Mouse (Mus musculus): ENCODE data around the gene Gpr183. TPM values are rescaled to one million over a fixed set of nuclear protein-coding genes. Genes with fewer than 3 reads are reported as not detected.

Gpr183 gene
- polyA plus RNA-seq, 1 experiment from 2014 or later = 1.3 TPM

- Histone ChIP-seq H3K9ac (no peak overlapping the region), H3K27ac (no peak overlapping the region), H3K4me3 (no peak overlapping the region), H3K36me3 (ENCODE audit: poor library complexity, severe bottlenecking) (no peaks in the 10 kb centered on the region), H3K9me3 (replicated peaks) (no peaks in the 10 kb centered on the region), H3K4me2 (no peak overlapping the region), H3K27me3 (no peaks in the 10 kb centered on the region), H3K4me1 (peaks cover 9% of the 10 kb centered on the region)
- 74% methylated on average over 6 of the region's 6 CpGs for WGBS
- no peak for ATAC-seq
These were observed 4.0 kb downstream of the Gpr183 start for GRCm38 (mm10) chr14:121960997-121961396.

- Histone ChIP-seq H3K4me2 (no peak overlapping the region), H3K27ac (no peak overlapping the region), H3K9ac (no peak overlapping the region), H3K9me3 (replicated peaks) (no peaks in the 10 kb centered on the region), H3K4me1 (peaks cover 9% of the 10 kb centered on the region), H3K27me3 (no peaks in the 10 kb centered on the region), H3K4me3 (no peak overlapping the region), H3K36me3 (ENCODE audit: poor library complexity, severe bottlenecking) (no peaks in the 10 kb centered on the region)
- no peak for ATAC-seq
- WGBS = 87% methylated on average over 2 of the region's 2 CpGs
These were observed 4.5 kb downstream of the Gpr183 start for GRCm38 (mm10) chr14:121960531-121960930.

GRCm38 (mm10) chr14:121960031-121960430 lies 5.0 kb downstream of the Gpr183 start:
- Histone ChIP-seq H3K9me3 (replicated peaks) (no peaks in the 10 kb centered on the region), H3K4me3 (no peak overlapping the region), H3K27me3 (no peaks in the 10 kb centered on the region), H3K9ac (no peak overlapping the region), H3K4me1 (peaks cover 9% of the 10 kb centered on the region), H3K4me2 (no peak overlapping the region), H3K36me3 (ENCODE audit: poor library complexity, severe bottlenecking) (no peaks in the 10 kb centered on the region), H3K27ac (no peak overlapping the region)
- WGBS = 92% methylated on average over 4 of the region's 4 CpGs
- no peak for ATAC-seq

- Histone ChIP-seq H3K36me3 (ENCODE audit: poor library complexity, severe bottlenecking) (no peaks in the 10 kb centered on the region), H3K4me2 (no peak overlapping the region), H3K27ac (no peak overlapping the region), H3K27me3 (no peaks in the 10 kb centered on the region), H3K9me3 (replicated peaks) (no peaks in the 10 kb centered on the region), H3K9ac (no peak overlapping the region), H3K4me1 (peaks cover 9% of the 10 kb centered on the region), H3K4me3 (no peak overlapping the region)
- no peak for ATAC-seq
- 89% methylated on average over 3 of the region's 3 CpGs for WGBS
These were observed 5.4 kb downstream of the Gpr183 start for GRCm38 (mm10) chr14:121959538-121959980.

- peaks cover 7% of the 10 kb centered on the region for H3K4me1 ChIP-seq
- no peak overlapping the region for H3K27ac ChIP-seq
- no peak overlapping the region for H3K4me2 ChIP-seq
- no peak overlapping the region for H3K9ac ChIP-seq
- H3K36me3 ChIP-seq (ENCODE audit: poor library complexity, severe bottlenecking) = peaks cover 4% of the 10 kb centered on the region; the same call in 1 of the 2 replicates
- no peaks in the 10 kb centered on the region for H3K9me3 ChIP-seq (replicated peaks)
- 90% methylated on average over 10 of the region's 10 CpGs for WGBS
- ATAC-seq = no peak
- H3K27me3 ChIP-seq = no peaks in the 10 kb centered on the region
- no peak overlapping the region for H3K4me3 ChIP-seq
These were observed 6.1 kb downstream of the Gpr183 start for GRCm38 (mm10) chr14:121958751-121959537.

GRCm38 (mm10) chr14:121958041-121958750 lies 6.8 kb downstream of the Gpr183 start:
- Histone ChIP-seq H3K9ac (no peak overlapping the region), H3K36me3 (ENCODE audit: poor library complexity, severe bottlenecking) (peaks cover 4% of the 10 kb centered on the region; the same call in 1 of the 2 replicates), H3K27ac (no peak overlapping the region), H3K4me1 (no peaks in the 10 kb centered on the region), H3K4me2 (no peak overlapping the region), H3K9me3 (replicated peaks) (no peaks in the 10 kb centered on the region), H3K27me3 (no peaks in the 10 kb centered on the region), H3K4me3 (no peak overlapping the region)
- no peak for ATAC-seq
- 95% methylated on average over 3 of the region's 3 CpGs for WGBS

GRCm38 (mm10) chr14:121957176-121957871 lies 7.7 kb downstream of the Gpr183 start:
- Histone ChIP-seq H3K27me3 (no peaks in the 10 kb centered on the region), H3K36me3 (ENCODE audit: poor library complexity, severe bottlenecking) (peaks cover 4% of the 10 kb centered on the region; the same call in 1 of the 2 replicates), H3K27ac (no peak overlapping the region), H3K4me3 (no peak overlapping the region), H3K4me2 (no peak overlapping the region), H3K9ac (no peak overlapping the region), H3K9me3 (replicated peaks) (no peaks in the 10 kb centered on the region), H3K4me1 (no peaks in the 10 kb centered on the region)
- ATAC-seq = no peak
- 94% methylated on average over 10 of the region's 10 CpGs for WGBS

- H3K9me3 ChIP-seq (replicated peaks) = no peaks in the 10 kb centered on the region
- no peak overlapping the region for H3K4me2 ChIP-seq
- no peak overlapping the region for H3K4me3 ChIP-seq
- no peaks in the 10 kb centered on the region for H3K4me1 ChIP-seq
- 93% methylated on average over 5 of the region's 5 CpGs for WGBS
- no peak for ATAC-seq
- H3K9ac ChIP-seq = no peak overlapping the region
- no peak overlapping the region for H3K27ac ChIP-seq
- H3K27me3 ChIP-seq = no peaks in the 10 kb centered on the region
- peaks cover 4% of the 10 kb centered on the region; the same call in 1 of the 2 replicates for H3K36me3 ChIP-seq (ENCODE audit: poor library complexity, severe bottlenecking)
These were observed 8.7 kb downstream of the Gpr183 start for GRCm38 (mm10) chr14:121956291-121956690.

GRCm38 (mm10) chr14:121955176-121955795 lies 9.7 kb downstream of the Gpr183 start:
- Histone ChIP-seq H3K9me3 (replicated peaks) (no peaks in the 10 kb centered on the region), H3K36me3 (ENCODE audit: poor library complexity, severe bottlenecking) (peaks cover 4% of the 10 kb centered on the region; the same call in 1 of the 2 replicates), H3K4me3 (no peak overlapping the region), H3K9ac (no peak overlapping the region), H3K27me3 (no peaks in the 10 kb centered on the region), H3K27ac (no peak overlapping the region), H3K4me2 (no peak overlapping the region), H3K4me1 (no peaks in the 10 kb centered on the region)
- no peak for ATAC-seq
- WGBS = 95% methylated on average over 5 of the region's 5 CpGs

GRCm38 (mm10) chr14:121954608-121955007 lies 10.4 kb downstream of the Gpr183 start:
- H3K4me2 ChIP-seq = no peak overlapping the region
- WGBS = 98% methylated on average over 12 of the region's 12 CpGs
- H3K27me3 ChIP-seq = no peaks in the 10 kb centered on the region
- no peaks in the 10 kb centered on the region for H3K9me3 ChIP-seq (replicated peaks)
- no peak for ATAC-seq
- no peaks in the 10 kb centered on the region for H3K4me1 ChIP-seq
- H3K36me3 ChIP-seq (ENCODE audit: poor library complexity, severe bottlenecking) = peaks cover 4% of the 10 kb centered on the region; the same call in 1 of the 2 replicates
- no peak overlapping the region for H3K9ac ChIP-seq
- H3K27ac ChIP-seq = no peak overlapping the region
- H3K4me3 ChIP-seq = no peak overlapping the region

DNA sequence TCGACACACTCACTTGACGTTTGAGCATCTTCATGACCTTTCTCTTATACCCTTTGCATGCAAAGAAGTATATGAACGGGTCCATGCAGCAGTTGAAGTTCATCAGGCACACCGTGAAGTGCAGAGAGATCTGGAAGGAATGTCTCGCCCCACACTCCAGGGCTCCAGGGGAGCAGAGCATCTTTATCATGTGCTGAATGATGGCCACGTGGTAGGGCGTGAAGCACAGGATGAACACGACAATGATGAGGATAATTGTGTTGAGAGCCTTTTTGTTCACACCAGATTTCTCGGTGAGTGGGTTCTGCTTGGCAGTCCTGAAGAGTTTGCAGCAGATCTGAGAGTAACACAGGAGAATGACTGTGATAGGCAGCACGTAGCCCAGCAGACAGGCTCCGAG lies 10.9 kb downstream of the Gpr183 start:
- Histone ChIP-seq H3K9me3 (replicated peaks) (no peaks in the 10 kb centered on the region), H3K4me2 (no peak overlapping the region), H3K27ac (no peak overlapping the region), H3K9ac (no peak overlapping the region), H3K4me1 (no peaks in the 10 kb centered on the region), H3K27me3 (no peaks in the 10 kb centered on the region), H3K36me3 (ENCODE audit: poor library complexity, severe bottlenecking) (peaks cover 4% of the 10 kb centered on the region; the same call in 1 of the 2 replicates), H3K4me3 (no peak overlapping the region)
- 93% methylated on average over 11 of the region's 11 CpGs for WGBS
- ATAC-seq = no peak
